Mouse (Mus musculus): ENCODE data around the gene Scamp4. TPM values are rescaled to one million over a fixed set of nuclear protein-coding genes. Genes with fewer than 3 reads are reported as not detected.

Gene Scamp4
- polyA plus RNA-seq, 1 experiment from 2014 or later = 68.7 TPM

- H3K9me3 ChIP-seq (ENCODE audit: control insufficient read depth, low read length) = no peaks in the 10 kb centered on the region
- H3K4me1 ChIP-seq (replicated peaks; ENCODE audit: control insufficient read depth, insufficient read depth, low read length) = peaks cover 10% of the 10 kb centered on the region
Measured at GRCm38 (mm10) chr10:80576351-80577194, 26.1 kb upstream of the Scamp4 start.

DNA sequence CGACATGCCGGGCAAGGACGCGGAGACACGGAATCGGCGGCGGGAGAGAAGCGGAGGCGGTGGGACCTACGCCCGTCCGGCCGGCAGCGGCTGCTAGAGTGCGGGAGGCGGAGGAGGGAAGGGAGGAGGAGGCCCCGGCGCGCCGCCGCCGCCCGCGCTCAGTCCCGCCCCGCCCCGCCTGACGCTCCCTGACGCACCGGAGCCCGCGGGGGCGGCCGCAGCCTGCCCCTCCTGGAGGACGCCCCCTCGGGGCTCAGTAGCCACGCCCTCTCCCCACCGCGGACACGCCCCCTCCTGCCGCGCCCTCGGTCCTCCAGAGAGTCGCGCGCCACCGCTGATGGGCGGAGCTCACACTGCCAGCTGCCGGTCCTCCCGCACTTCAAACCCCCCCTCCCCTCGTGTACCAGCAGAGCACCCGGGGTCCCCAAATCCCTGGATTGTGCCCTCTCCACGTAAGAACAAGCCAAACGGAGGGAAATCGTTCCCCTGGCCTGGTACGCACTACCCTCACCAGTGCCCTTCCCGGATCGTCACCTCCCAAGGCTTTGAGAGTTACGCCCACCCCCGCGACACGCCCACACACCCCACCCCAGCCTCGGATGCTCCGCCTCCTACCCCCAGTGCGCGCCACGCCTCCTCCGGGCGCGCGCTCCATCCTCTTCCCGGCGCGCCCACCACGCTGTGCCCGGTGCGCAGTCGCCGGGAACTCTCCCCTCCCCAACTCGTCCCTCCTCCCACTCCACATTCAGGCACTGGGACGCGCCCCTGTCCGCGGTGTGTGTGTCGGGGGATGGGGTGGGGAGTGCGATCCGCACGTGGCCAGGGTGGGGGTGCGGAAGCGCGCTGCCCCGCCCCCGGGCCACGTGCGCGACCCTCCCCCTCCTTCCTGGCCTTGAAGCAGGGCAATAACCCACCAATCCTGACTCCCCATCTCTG, 25.2 kb upstream of the Scamp4 start, which contains the start of gene Klf16:
Gene Klf16, minus strand, starts transcription at position 127 of the 936 bp plus-strand sequence.
- H3K4me2 ChIP-seq (replicated peaks; ENCODE audit: low read depth, low read length) = peak within 1 kb of the TSS; percentile 97
- ATAC-seq (ENCODE audit: low FRiP score) = peak; percentile 80
- H3K4me1 ChIP-seq (replicated peaks; ENCODE audit: control insufficient read depth, insufficient read depth, low read length) = peaks cover 4% of the 10 kb centered on the region

More at GRCm38 (mm10) chr10:80576351-80577194, 26.1 kb upstream of the Scamp4 start:
- no peaks in the 10 kb centered on the region for H3K36me3 ChIP-seq (ENCODE audit: control insufficient read depth, insufficient read depth, low read length)
- peak overlapping the region; percentile 60 for H3K9ac ChIP-seq (ENCODE audit: low read depth, low read length)
- peak overlapping the region; percentile 82 for H3K27ac ChIP-seq (ENCODE audit: low read depth, low read length)
- peak overlapping the region; percentile 97 for H3K4me2 ChIP-seq (replicated peaks; ENCODE audit: low read depth, low read length)
- peak; percentile 13; the same call in 1 of the 2 replicates for ATAC-seq (ENCODE audit: low FRiP score)
- no peaks in the 10 kb centered on the region for H3K27me3 ChIP-seq (ENCODE audit: control insufficient read depth, insufficient read depth, low read length)
- under 1% methylated on average over 58 of the region's 96 CpGs for WGBS
- DNase-seq (ENCODE audit: low spot score) = peak; percentile 57
- peak overlapping the region; percentile 82 for H3K4me3 ChIP-seq (ENCODE audit: low read depth, low read length)

DNA sequence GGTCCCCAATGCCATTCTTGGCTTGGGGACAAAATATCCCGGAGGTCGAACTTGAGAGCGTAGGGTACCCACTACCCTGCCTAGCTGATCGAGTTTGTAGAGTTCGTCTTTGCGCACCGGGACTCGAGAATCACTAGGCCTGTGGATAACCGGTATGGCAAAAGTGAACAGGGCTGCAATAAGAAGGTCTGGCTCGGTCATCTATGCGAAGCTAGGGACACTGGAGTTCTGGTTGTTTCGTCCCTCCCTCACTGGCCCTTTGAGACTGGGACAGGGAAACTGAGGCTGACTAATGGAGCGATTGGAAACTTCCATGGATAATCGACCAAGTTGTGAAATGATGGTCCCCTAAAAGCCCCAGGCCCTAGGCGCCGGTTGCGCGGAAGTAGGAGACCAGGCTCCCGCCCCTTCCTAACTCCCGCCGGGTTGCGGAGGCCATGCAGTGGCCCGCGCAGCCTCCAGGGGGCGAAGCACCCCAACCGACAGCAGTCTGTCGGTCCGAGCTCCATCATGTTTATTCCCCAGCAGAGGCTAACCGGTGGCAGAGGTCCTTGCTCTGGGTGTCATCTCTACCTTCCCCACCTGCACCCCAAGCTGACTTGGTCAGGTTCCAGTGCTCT, 24.4 kb upstream of the Scamp4 start:
- H3K4me3 ChIP-seq (ENCODE audit: low read depth, low read length) = peak overlapping the region; percentile 82
- no peaks in the 10 kb centered on the region for H3K27me3 ChIP-seq (ENCODE audit: control insufficient read depth, insufficient read depth, low read length)
- WGBS = under 1% methylated on average over 29 of the region's 29 CpGs
- ATAC-seq (ENCODE audit: low FRiP score) = peak; percentile 53
- peak overlapping the region; percentile 60; the same call in 1 of the 2 replicates for H3K9ac ChIP-seq (ENCODE audit: low read depth, low read length)
- H3K4me1 ChIP-seq (replicated peaks; ENCODE audit: control insufficient read depth, insufficient read depth, low read length) = peaks cover 4% of the 10 kb centered on the region
- H3K36me3 ChIP-seq (ENCODE audit: control insufficient read depth, insufficient read depth, low read length) = no peaks in the 10 kb centered on the region
- peak overlapping the region; percentile 82 for H3K27ac ChIP-seq (ENCODE audit: low read depth, low read length)
- DNase-seq (ENCODE audit: low spot score) = peak; percentile 86
- peak overlapping the region; percentile 97 for H3K4me2 ChIP-seq (replicated peaks; ENCODE audit: low read depth, low read length)
- no peaks in the 10 kb centered on the region for H3K9me3 ChIP-seq (ENCODE audit: control insufficient read depth, low read length)

More for the DNA sequence above, 25.2 kb upstream of the Scamp4 start, which contains the start of gene Klf16:
- no peaks in the 10 kb centered on the region for H3K27me3 ChIP-seq (ENCODE audit: control insufficient read depth, insufficient read depth, low read length)
- under 1% methylated on average over 71 of the region's 97 CpGs for WGBS
- DNase-seq (ENCODE audit: low spot score) = peak; percentile 95
- H3K4me3 ChIP-seq (ENCODE audit: low read depth, low read length) = peak within 1 kb of the TSS; percentile 82
- no peaks in the 10 kb centered on the region for H3K36me3 ChIP-seq (ENCODE audit: control insufficient read depth, insufficient read depth, low read length)
- H3K9ac ChIP-seq (ENCODE audit: low read depth, low read length) = peak within 1 kb of the TSS; percentile 60
- H3K9me3 ChIP-seq (ENCODE audit: control insufficient read depth, low read length) = no peaks in the 10 kb centered on the region
- peak within 1 kb of the TSS; percentile 82 for H3K27ac ChIP-seq (ENCODE audit: low read depth, low read length)

- no peaks in the 10 kb centered on the region for H3K9me3 ChIP-seq (ENCODE audit: control insufficient read depth, low read length)
- H3K27ac ChIP-seq (ENCODE audit: low read depth, low read length) = 0 out of 2 replicates have a peak overlapping the region, but pooled peaks have one; percentile 33
- H3K4me1 ChIP-seq (replicated peaks; ENCODE audit: control insufficient read depth, insufficient read depth, low read length) = peaks cover 4% of the 10 kb centered on the region
- no peak overlapping the region; the same call in 1 of the 2 replicates for H3K4me3 ChIP-seq (ENCODE audit: low read depth, low read length)
- peak; percentile 56 for DNase-seq (ENCODE audit: low spot score)
- 0 out of 2 replicates have a peak overlapping the region, but pooled peaks have one; percentile 15 for H3K9ac ChIP-seq (ENCODE audit: low read depth, low read length)
- whole genome bisulfite sequencing = 8% methylated on average over 8 of the region's 8 CpGs
- ATAC-seq (ENCODE audit: low FRiP score) = no peak
- H3K4me2 ChIP-seq (replicated peaks; ENCODE audit: low read depth, low read length) = 0 out of 2 replicates have a peak overlapping the region, but pooled peaks have one; percentile 97
- no peaks in the 10 kb centered on the region for H3K27me3 ChIP-seq (ENCODE audit: control insufficient read depth, insufficient read depth, low read length)
- no peaks in the 10 kb centered on the region for H3K36me3 ChIP-seq (ENCODE audit: control insufficient read depth, insufficient read depth, low read length)
Measured at GRCm38 (mm10) chr10:80578911-80579310, 23.8 kb upstream of the Scamp4 start.

GRCm38 (mm10) chr10:80583047-80583446, 19.6 kb upstream of the Scamp4 start:
- Histone ChIP-seq H3K4me3 (ENCODE audit: low read depth, low read length) (no peak overlapping the region), H3K27me3 (ENCODE audit: control insufficient read depth, insufficient read depth, low read length) (no peaks in the 10 kb centered on the region), H3K36me3 (ENCODE audit: control insufficient read depth, insufficient read depth, low read length) (no peaks in the 10 kb centered on the region), H3K27ac (ENCODE audit: low read depth, low read length) (no peak overlapping the region), H3K4me1 (replicated peaks; ENCODE audit: control insufficient read depth, insufficient read depth, low read length) (peaks cover 4% of the 10 kb centered on the region), H3K9me3 (ENCODE audit: control insufficient read depth, low read length) (no peaks in the 10 kb centered on the region), H3K4me2 (replicated peaks; ENCODE audit: low read depth, low read length) (no peak overlapping the region), H3K9ac (ENCODE audit: low read depth, low read length) (no peak overlapping the region)
- DNase-seq (ENCODE audit: low spot score) (no peak), ATAC-seq (ENCODE audit: low FRiP score) (no peak)
- WGBS = 91% methylated on average over 5 of the region's 5 CpGs

- peaks cover 4% of the 10 kb centered on the region for H3K4me1 ChIP-seq (replicated peaks; ENCODE audit: control insufficient read depth, insufficient read depth, low read length)
- no peak overlapping the region for H3K4me3 ChIP-seq (ENCODE audit: low read depth, low read length)
- no peak overlapping the region for H3K4me2 ChIP-seq (replicated peaks; ENCODE audit: low read depth, low read length)
- no peaks in the 10 kb centered on the region for H3K36me3 ChIP-seq (ENCODE audit: control insufficient read depth, insufficient read depth, low read length)
- ATAC-seq (ENCODE audit: low FRiP score) (no peak), DNase-seq (ENCODE audit: low spot score) (no peak)
- H3K27ac ChIP-seq (ENCODE audit: low read depth, low read length) = no peak overlapping the region
- no peaks in the 10 kb centered on the region for H3K9me3 ChIP-seq (ENCODE audit: control insufficient read depth, low read length)
- 71% methylated on average over 12 of the region's 12 CpGs for WGBS
- H3K27me3 ChIP-seq (ENCODE audit: control insufficient read depth, insufficient read depth, low read length) = no peaks in the 10 kb centered on the region
- H3K9ac ChIP-seq (ENCODE audit: low read depth, low read length) = no peak overlapping the region
Measured at GRCm38 (mm10) chr10:80584045-80584488, 18.6 kb upstream of the Scamp4 start.

- no peak overlapping the region for H3K4me3 ChIP-seq (ENCODE audit: low read depth, low read length)
- no peaks in the 10 kb centered on the region for H3K36me3 ChIP-seq (ENCODE audit: control insufficient read depth, insufficient read depth, low read length)
- H3K27me3 ChIP-seq (ENCODE audit: control insufficient read depth, insufficient read depth, low read length) = no peaks in the 10 kb centered on the region
- no peaks in the 10 kb centered on the region for H3K9me3 ChIP-seq (ENCODE audit: control insufficient read depth, low read length)
- H3K4me1 ChIP-seq (replicated peaks; ENCODE audit: control insufficient read depth, insufficient read depth, low read length) = peaks cover 4% of the 10 kb centered on the region
- WGBS = 80% methylated on average over 12 of the region's 12 CpGs
- ATAC-seq (ENCODE audit: low FRiP score) (no peak), DNase-seq (ENCODE audit: low spot score) (no peak)
- H3K9ac ChIP-seq (ENCODE audit: low read depth, low read length) = no peak overlapping the region
- no peak overlapping the region for H3K4me2 ChIP-seq (replicated peaks; ENCODE audit: low read depth, low read length)
- no peak overlapping the region for H3K27ac ChIP-seq (ENCODE audit: low read depth, low read length)
Measured at GRCm38 (mm10) chr10:80584642-80585552, 17.8 kb upstream of the Scamp4 start.
